Comparison of ENCODE assay signal across 14 mouse cellular contexts in genomic region chr19:21818021-21818725, GRCm38 (mm10). TPM values are rescaled to one million over a fixed set of nuclear protein-coding genes. Genes with fewer than 3 reads are reported as not detected.
DNase-seq lines count a peak whose midpoint lies in the region; ATAC-seq and TF ChIP-seq lines count a peak whose summit lies in the region.
"Had no signal": no experiment of that assay in that cellular context is flagged by ENCODE, and none has a peak within 500 bp of the region (broad histone marks: within the 10 kb centered on the region; RNA-seq: fewer than 3 reads in every experiment).

No protein-coding gene starts in this region.

- H3K27me3 ChIP-seq in liver, postnatal 0 days (ENCODE audit: insufficient read depth, low read length): no peaks in the 10 kb centered on the region
- no peaks in the 10 kb centered on the region for H3K27me3 ChIP-seq in embryonic facial prominence, embryonic 12.5 days
- H3K27me3 ChIP-seq in forebrain, embryonic 16.5 days (replicated peaks; ENCODE audit: control insufficient read depth, insufficient read depth, low read length): no peaks in the 10 kb centered on the region
- H3K27me3 ChIP-seq in forebrain, embryonic 12.5 days: no peaks in the 10 kb centered on the region
- H3K27me3 ChIP-seq: limb, embryonic 12.5 days; midbrain, embryonic 13.5 days; neural tube, embryonic 15.5 days had no signal

- in situ Hi-C loops in ES-E14 (cut with MboI; ENCODE audit: low sequenced_read_pairs in 2 of 2, unreplicated experiment in 2 of 2): no loop called here

- no peak overlapping the region for H3K4me3 ChIP-seq in liver, postnatal 0 days (ENCODE audit: low read depth, low read length)
- H3K4me3 ChIP-seq in ES-E14 (ENCODE audit: insufficient read depth in 1 of 2, low read depth in 1 of 2, low read length in 2 of 2, poor library complexity in 1 of 2, severe bottlenecking in 1 of 2): no peak overlapping the region
- no peak overlapping the region for H3K4me3 ChIP-seq in embryonic facial prominence, embryonic 12.5 days
- no peak overlapping the region for H3K4me3 ChIP-seq in forebrain, embryonic 16.5 days (replicated peaks; ENCODE audit: low read length)
- no peak overlapping the region for H3K4me3 ChIP-seq in forebrain, embryonic 12.5 days (replicated peaks)
- H3K4me3 ChIP-seq: forebrain, embryonic 10.5 days; limb, embryonic 12.5 days; midbrain, embryonic 13.5 days; neural tube, embryonic 15.5 days had no signal

- ATAC-seq in liver, postnatal 0 days: peak; percentile 68
- ATAC-seq in embryonic facial prominence, embryonic 12.5 days (ENCODE audit: insufficient number of reproducible peaks, insufficient read depth, low FRiP score, low TSS enrichment): peak; percentile 64; the same call in 1 of the 2 replicates
- peak; percentile 83 for ATAC-seq in megakaryocyte progenitor cell, adult 5-6 weeks (replicated peaks; ENCODE audit: poor library complexity)
- ATAC-seq in forebrain, embryonic 16.5 days: no peak
- no peak for ATAC-seq in forebrain, embryonic 12.5 days (ENCODE audit: low FRiP score)
- ATAC-seq: midbrain, embryonic 13.5 days had no signal

- peak overlapping the region; percentile 82 for H3K27ac ChIP-seq in liver, postnatal 0 days (ENCODE audit: low read depth)
- H3K27ac ChIP-seq in ES-E14 (ENCODE audit: insufficient read depth, low read depth, low read length, poor library complexity, severe bottlenecking): peak overlapping the region; percentile 34; the same call in 1 of the 2 replicates
- no peak overlapping the region for H3K27ac ChIP-seq in embryonic facial prominence, embryonic 12.5 days
- H3K27ac ChIP-seq in forebrain, embryonic 16.5 days (ENCODE audit: low read length): no peak overlapping the region
- H3K27ac ChIP-seq in forebrain, embryonic 12.5 days: no peak overlapping the region
- H3K27ac ChIP-seq: forebrain, embryonic 10.5 days; limb, embryonic 12.5 days; midbrain, embryonic 13.5 days; neural tube, embryonic 15.5 days had no signal

- H3K9ac ChIP-seq in liver, postnatal 0 days (replicated peaks): no peak overlapping the region; the same call in 1 of the 2 replicates
- no peak overlapping the region for H3K9ac ChIP-seq in ES-E14 (ENCODE audit: insufficient read depth, low read depth, low read length, poor library complexity, severe bottlenecking)
- H3K9ac ChIP-seq in embryonic facial prominence, embryonic 12.5 days: no peak overlapping the region
- no peak overlapping the region for H3K9ac ChIP-seq in forebrain, embryonic 16.5 days (replicated peaks; ENCODE audit: low read depth, low read length)
- no peak overlapping the region for H3K9ac ChIP-seq in forebrain, embryonic 12.5 days
- H3K9ac ChIP-seq: limb, embryonic 12.5 days; midbrain, embryonic 13.5 days; neural tube, embryonic 15.5 days had no signal

- peak; percentile 29 for DNase-seq in liver, postnatal 0 days
- no peak for DNase-seq in liver
- peak; percentile 55 for DNase-seq in ES-E14 (ENCODE audit: low read depth, low spot score)
- DNase-seq: cerebellum, postnatal 25 days; heart, adult 18-20 months; layer of hippocampus, adult 9-11 months had no signal

- H3K9me3 ChIP-seq in liver, postnatal 0 days (ENCODE audit: low read length): no peaks in the 10 kb centered on the region
- H3K9me3 ChIP-seq in ES-E14 (ENCODE audit: control insufficient read depth, insufficient read depth, low read depth, low read length): no peaks in the 10 kb centered on the region
- H3K9me3 ChIP-seq in embryonic facial prominence, embryonic 12.5 days: no peaks in the 10 kb centered on the region
- no peaks in the 10 kb centered on the region for H3K9me3 ChIP-seq in forebrain, embryonic 16.5 days (ENCODE audit: control insufficient read depth, low read length)
- no peaks in the 10 kb centered on the region for H3K9me3 ChIP-seq in forebrain, embryonic 12.5 days
- H3K9me3 ChIP-seq: forebrain, embryonic 10.5 days; limb, embryonic 12.5 days; midbrain, embryonic 13.5 days; neural tube, embryonic 15.5 days had no signal

- WGBS in liver, postnatal 0 days (ENCODE audit: insufficient replicate concordance): 61% methylated on average over 14 of the region's 14 CpGs
- WGBS in embryonic facial prominence, embryonic 12.5 days: 59% methylated on average over 14 of the region's 14 CpGs
- 90% methylated on average over 14 of the region's 14 CpGs for WGBS in forebrain, embryonic 16.5 days
- 86% methylated on average over 14 of the region's 14 CpGs for WGBS in forebrain, embryonic 12.5 days

- TF ChIP-seq EP300 in liver, postnatal 0 days (IDR thresholded peaks at IDR 0.05; ENCODE audit: low read depth): peak; percentile 75

- peak overlapping the region; percentile 29; the same call in 1 of the 2 replicates for H3K4me2 ChIP-seq in liver, postnatal 0 days (ENCODE audit: low read depth, low read length)
- H3K4me2 ChIP-seq in embryonic facial prominence, embryonic 12.5 days (replicated peaks): no peak overlapping the region
- H3K4me2 ChIP-seq in forebrain, embryonic 16.5 days (ENCODE audit: low read length): no peak overlapping the region
- no peak overlapping the region for H3K4me2 ChIP-seq in forebrain, embryonic 12.5 days
- H3K4me2 ChIP-seq: limb, embryonic 12.5 days; midbrain, embryonic 13.5 days; neural tube, embryonic 15.5 days had no signal

- peaks cover 20% of the 10 kb centered on the region for H3K36me3 ChIP-seq in liver, postnatal 0 days (replicated peaks; ENCODE audit: insufficient read depth, low read length)
- H3K36me3 ChIP-seq in ES-E14 (ENCODE audit: control insufficient read depth, insufficient read depth, low read length, poor library complexity, severe bottlenecking): peaks cover 41% of the 10 kb centered on the region
- H3K36me3 ChIP-seq in embryonic facial prominence, embryonic 12.5 days: peaks cover 52% of the 10 kb centered on the region
- peaks cover 27% of the 10 kb centered on the region for H3K36me3 ChIP-seq in forebrain, embryonic 16.5 days (ENCODE audit: control insufficient read depth, insufficient read depth)
- peaks cover 86% of the 10 kb centered on the region for H3K36me3 ChIP-seq in forebrain, embryonic 12.5 days (replicated peaks)

- peaks cover 6% of the 10 kb centered on the region for H3K4me1 ChIP-seq in liver, postnatal 0 days (ENCODE audit: insufficient read depth)
- H3K4me1 ChIP-seq in ES-E14 (ENCODE audit: control insufficient read depth in 2 of 2, insufficient read depth in 2 of 2, low read length in 2 of 2, poor library complexity in 1 of 2): peaks cover 0 to 6% of the 10 kb centered on the region in 2 experiments; a peak in 1 of 4 replicates
- H3K4me1 ChIP-seq in embryonic facial prominence, embryonic 12.5 days: peaks cover 6% of the 10 kb centered on the region
- no peaks in the 10 kb centered on the region for H3K4me1 ChIP-seq in forebrain, embryonic 16.5 days (replicated peaks; ENCODE audit: control insufficient read depth, insufficient read depth, low read length)
- H3K4me1 ChIP-seq in forebrain, embryonic 12.5 days: no peaks in the 10 kb centered on the region
- H3K4me1 ChIP-seq: forebrain, embryonic 10.5 days; limb, embryonic 12.5 days; midbrain, embryonic 13.5 days had no signal

- no peak for TF ChIP-seq CTCF in liver, postnatal 0 days (IDR thresholded peaks at IDR 0.05; ENCODE audit: low read depth)

TF ChIP-seq in ES-E14, 5 proteins besides CTCF, POLR2A, EP300 and RAD21:
- TF ChIP-seq CHD2 (IDR thresholded peaks at IDR 0.05; ENCODE audit: low read depth, low read length): no peak

RNA-seq across cellular contexts. Expression of gene Cemip2, which starts 40.0 kb away (rescaled TPM):
- polyA plus RNA-seq in liver, postnatal 0 days (2015; fragmentation: Nextera tagmentation; extraction: Ambion mirVana): 5.5 and 6.6 TPM in 2 replicates
- total RNA-seq in ES-E14 (2012; rRNA removed): 75.3 and 175 TPM in 2 replicates
- 51.7 and 55.0 TPM in 2 replicates for polyA plus RNA-seq in embryonic facial prominence, embryonic 12.5 days (2016; fragmentation: Nextera tagmentation; extraction: Ambion mirVana)
- 11.6 and 11.8 TPM in 2 replicates for total RNA-seq in megakaryocyte progenitor cell, adult 5-6 weeks (2015)
- 21.6 and 21.7 TPM in 2 replicates for total RNA-seq in megakaryocyte progenitor cell, adult 5-6 weeks (2017)
- polyA plus RNA-seq in forebrain, embryonic 16.5 days (2015; fragmentation: Nextera tagmentation; extraction: Ambion mirVana): 37.2 and 37.6 TPM in 2 replicates
- 88.7 and 89.2 TPM in 2 replicates for polyA plus RNA-seq in forebrain, embryonic 12.5 days (2016; fragmentation: Nextera tagmentation; extraction: Ambion mirVana)

Comparison
In these comparisons a context has a peak if more than half of its experiments do, and no peak if none do; other contexts are left out.
1. ATAC-seq: peak in liver, postnatal 0 days (single experiment), embryonic facial prominence, embryonic 12.5 days (single experiment) and megakaryocyte progenitor cell, adult 5-6 weeks (single experiment); none in forebrain, embryonic 16.5 days (single experiment) and forebrain, embryonic 12.5 days (single experiment).
2. H3K27ac ChIP-seq: peak in liver, postnatal 0 days (single experiment) and ES-E14 (single experiment); none in embryonic facial prominence, embryonic 12.5 days (single experiment), forebrain, embryonic 16.5 days (single experiment) and forebrain, embryonic 12.5 days (single experiment).